Mouse (Mus musculus) lung, postnatal 0 days (tissue): ENCODE results near the gene Vwa3b.

Experiments
- CTCF ChIP-seq: IDR thresholded peaks from 2 replicates; pipeline ENCODE4 v1.5.1; 2016; ENCODE audit warnings: antibody characterized with exemption, mild to moderate bottlenecking
- EP300 ChIP-seq: IDR thresholded peaks from 2 replicates; pipeline ENCODE4 v1.6.1; 2016; ENCODE audit warnings: antibody characterized with exemption, mild to moderate bottlenecking, control low read depth

DNA sequence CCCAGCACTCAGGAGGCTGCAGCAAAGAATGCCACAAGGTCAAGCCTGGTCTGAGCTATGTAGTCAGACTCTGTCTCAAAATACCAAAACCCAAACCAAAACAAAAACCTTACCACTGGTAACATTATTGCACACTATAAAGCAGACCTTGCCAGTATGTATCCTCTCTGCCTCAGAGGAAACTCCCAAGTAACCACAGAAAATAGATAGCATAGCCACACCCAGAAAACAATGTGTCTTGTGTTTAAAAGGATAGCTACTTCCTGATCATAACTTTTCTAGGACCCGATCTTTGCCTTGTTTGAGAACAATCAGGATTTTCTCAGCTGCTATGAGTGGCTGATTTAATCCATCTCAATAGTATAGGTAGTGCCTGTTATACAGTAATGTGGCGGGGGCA lies 4.3 kb downstream of the Vwa3b start:
- TF ChIP-seq CTCF (no peak), EP300 (no peak)
